Mouse (Mus musculus): ENCODE measurements around the gene Sned1. TPM values are rescaled to one million over a fixed set of nuclear protein-coding genes. Genes with fewer than 3 reads are reported as not detected.

The Sned1 gene
- polyA plus RNA-seq, 1 experiment from 2014 or later: 30.1 TPM

- peaks cover 37% of the 10 kb centered on the region for H3K4me1 ChIP-seq (ENCODE audit: insufficient read depth)
- no peaks in the 10 kb centered on the region for H3K9me3 ChIP-seq (ENCODE audit: low read depth, low read length)
- peak overlapping the region; percentile 50 for H3K4me2 ChIP-seq
- 87% methylated on average over 4 of the region's 4 CpGs for WGBS
- no peaks in the 10 kb centered on the region for H3K27me3 ChIP-seq (ENCODE audit: insufficient read depth, low read length)
- DNase-seq (no peak), ATAC-seq (ENCODE audit: insufficient read depth) (no peak)
- peak overlapping the region; percentile 23; the same call in 1 of the 2 replicates for H3K4me3 ChIP-seq (ENCODE audit: low read depth, low read length)
- no peak for TF ChIP-seq CTCF (IDR thresholded peaks at IDR 0.05; ENCODE audit: low read depth)
- H3K36me3 ChIP-seq (ENCODE audit: insufficient read depth): no peaks in the 10 kb centered on the region
- no peak overlapping the region for H3K9ac ChIP-seq
- peak overlapping the region; percentile 46; the same call in 1 of the 2 replicates for H3K27ac ChIP-seq (ENCODE audit: low read depth)
Measured at GRCm38 (mm10) chr1:93207536-93208064, 28.0 kb upstream of the Sned1 start.

GRCm38 (mm10) chr1:93210213-93210641, 25.4 kb upstream of the Sned1 start:
- no peak for TF ChIP-seq CTCF (IDR thresholded peaks at IDR 0.05; ENCODE audit: low read depth)
- Histone ChIP-seq H3K4me2 (peak overlapping the region; percentile 29; the same call in 1 of the 2 replicates), H3K4me3 (ENCODE audit: low read depth, low read length) (no peak overlapping the region), H3K9ac (0 out of 2 replicates have a peak overlapping the region, but pooled peaks have one; percentile 11), H3K27me3 (ENCODE audit: insufficient read depth, low read length) (no peaks in the 10 kb centered on the region), H3K27ac (ENCODE audit: low read depth) (peak overlapping the region; percentile 97), H3K36me3 (ENCODE audit: insufficient read depth) (no peaks in the 10 kb centered on the region), H3K9me3 (ENCODE audit: low read depth, low read length) (no peaks in the 10 kb centered on the region), H3K4me1 (ENCODE audit: insufficient read depth) (peaks cover 37% of the 10 kb centered on the region)
- DNase-seq (peak; percentile 95), ATAC-seq (ENCODE audit: insufficient read depth) (peak; percentile 91)
- WGBS: 10% methylated on average over 9 of the region's 9 CpGs

- Histone ChIP-seq H3K27ac (ENCODE audit: low read depth) (peak overlapping the region; percentile 97), H3K9ac (no peak overlapping the region), H3K9me3 (ENCODE audit: low read depth, low read length) (no peaks in the 10 kb centered on the region), H3K4me3 (ENCODE audit: low read depth, low read length) (no peak overlapping the region), H3K36me3 (ENCODE audit: insufficient read depth) (no peaks in the 10 kb centered on the region; the same call in 1 of the 2 replicates), H3K4me1 (ENCODE audit: insufficient read depth) (peaks cover 37% of the 10 kb centered on the region), H3K4me2 (peak overlapping the region; percentile 29; the same call in 1 of the 2 replicates), H3K27me3 (ENCODE audit: insufficient read depth, low read length) (no peaks in the 10 kb centered on the region)
- 50% methylated on average over 11 of the region's 11 CpGs for WGBS
- TF ChIP-seq CTCF (IDR thresholded peaks at IDR 0.05; ENCODE audit: low read depth): no peak
- DNase-seq (peak; percentile 64), ATAC-seq (ENCODE audit: insufficient read depth) (peak; percentile 13; the same call in 1 of the 2 replicates)
Measured at GRCm38 (mm10) chr1:93211019-93211418, 24.6 kb upstream of the Sned1 start.

- no peak for TF ChIP-seq CTCF (IDR thresholded peaks at IDR 0.05; ENCODE audit: low read depth)
- Histone ChIP-seq H3K36me3 (ENCODE audit: insufficient read depth) (no peaks in the 10 kb centered on the region; the same call in 1 of the 2 replicates), H3K4me1 (ENCODE audit: insufficient read depth) (peaks cover 37% of the 10 kb centered on the region), H3K4me2 (peak overlapping the region; percentile 23), H3K9me3 (ENCODE audit: low read depth, low read length) (no peaks in the 10 kb centered on the region), H3K4me3 (ENCODE audit: low read depth, low read length) (no peak overlapping the region), H3K27me3 (ENCODE audit: insufficient read depth, low read length) (no peaks in the 10 kb centered on the region), H3K27ac (ENCODE audit: low read depth) (peak overlapping the region; percentile 97), H3K9ac (peak overlapping the region; percentile 34)
- DNase-seq (peak; percentile 90), ATAC-seq (ENCODE audit: insufficient read depth) (peak; percentile 39)
- WGBS: 32% methylated on average over 10 of the region's 10 CpGs
Measured at GRCm38 (mm10) chr1:93211549-93212220, 24.0 kb upstream of the Sned1 start.

- H3K9ac ChIP-seq: no peak overlapping the region
- H3K27ac ChIP-seq (ENCODE audit: low read depth): peak overlapping the region; percentile 97
- TF ChIP-seq CTCF (IDR thresholded peaks at IDR 0.05; ENCODE audit: low read depth): no peak
- no peak overlapping the region for H3K4me2 ChIP-seq
- no peaks in the 10 kb centered on the region for H3K27me3 ChIP-seq (ENCODE audit: insufficient read depth, low read length)
- no peaks in the 10 kb centered on the region; the same call in 1 of the 2 replicates for H3K36me3 ChIP-seq (ENCODE audit: insufficient read depth)
- 63% methylated on average over 7 of the region's 7 CpGs for WGBS
- H3K9me3 ChIP-seq (ENCODE audit: low read depth, low read length): no peaks in the 10 kb centered on the region
- H3K4me3 ChIP-seq (ENCODE audit: low read depth, low read length): no peak overlapping the region
- H3K4me1 ChIP-seq (ENCODE audit: insufficient read depth): peaks cover 42% of the 10 kb centered on the region
- DNase-seq: no peak
- ATAC-seq (ENCODE audit: insufficient read depth): no peak
Measured at GRCm38 (mm10) chr1:93212441-93212840, 23.2 kb upstream of the Sned1 start.

- H3K9me3 ChIP-seq (ENCODE audit: low read depth, low read length): no peaks in the 10 kb centered on the region
- no peaks in the 10 kb centered on the region for H3K27me3 ChIP-seq (ENCODE audit: insufficient read depth, low read length)
- WGBS: 61% methylated on average over 5 of the region's 5 CpGs
- ATAC-seq (ENCODE audit: insufficient read depth) (no peak), DNase-seq (no peak)
- H3K4me2 ChIP-seq: no peak overlapping the region
- H3K9ac ChIP-seq: no peak overlapping the region
- TF ChIP-seq CTCF (IDR thresholded peaks at IDR 0.05; ENCODE audit: low read depth): no peak
- no peaks in the 10 kb centered on the region; the same call in 1 of the 2 replicates for H3K36me3 ChIP-seq (ENCODE audit: insufficient read depth)
- H3K4me3 ChIP-seq (ENCODE audit: low read depth, low read length): no peak overlapping the region
- H3K4me1 ChIP-seq (ENCODE audit: insufficient read depth): peaks cover 37% of the 10 kb centered on the region
- no peak overlapping the region for H3K27ac ChIP-seq (ENCODE audit: low read depth)
Measured at GRCm38 (mm10) chr1:93214612-93215011, 21.0 kb upstream of the Sned1 start.

- Histone ChIP-seq H3K27ac (ENCODE audit: low read depth) (no peak overlapping the region), H3K4me3 (ENCODE audit: low read depth, low read length) (no peak overlapping the region), H3K9me3 (ENCODE audit: low read depth, low read length) (no peaks in the 10 kb centered on the region), H3K4me2 (no peak overlapping the region), H3K36me3 (ENCODE audit: insufficient read depth) (no peaks in the 10 kb centered on the region; the same call in 1 of the 2 replicates), H3K4me1 (ENCODE audit: insufficient read depth) (peaks cover 19% of the 10 kb centered on the region), H3K9ac (no peak overlapping the region), H3K27me3 (ENCODE audit: insufficient read depth, low read length) (no peaks in the 10 kb centered on the region)
- 75% methylated on average over 9 of the region's 9 CpGs for WGBS
- TF ChIP-seq CTCF (IDR thresholded peaks at IDR 0.05; ENCODE audit: low read depth): no peak
- no peak for ATAC-seq (ENCODE audit: insufficient read depth)
- no peak for DNase-seq
Measured at GRCm38 (mm10) chr1:93216839-93217497, 18.7 kb upstream of the Sned1 start.

Data from lung, embryonic 14.5 days (tissue).